Mouse (Mus musculus) mammary gland, adult 2 months (tissue): ENCODE data around the gene Dclre1b. TPM values are rescaled to one million over a fixed set of nuclear protein-coding genes. Genes with fewer than 3 reads are reported as not detected.

ENCODE experiments used
- polyA plus RNA-seq: library from polyadenylated mRNA; depleted of rRNA; stranded (reverse); fragments of >200 nt; gene quantifications from 2 replicates; pipeline ENCODE4 v1.2.3, GENCODE M21; 2012; ENCODE audit warnings: low replicate concordance; rRNA removed

The Dclre1b gene
- 16.3 and 19.2 TPM in 2 replicates for polyA plus RNA-seq

DNA sequence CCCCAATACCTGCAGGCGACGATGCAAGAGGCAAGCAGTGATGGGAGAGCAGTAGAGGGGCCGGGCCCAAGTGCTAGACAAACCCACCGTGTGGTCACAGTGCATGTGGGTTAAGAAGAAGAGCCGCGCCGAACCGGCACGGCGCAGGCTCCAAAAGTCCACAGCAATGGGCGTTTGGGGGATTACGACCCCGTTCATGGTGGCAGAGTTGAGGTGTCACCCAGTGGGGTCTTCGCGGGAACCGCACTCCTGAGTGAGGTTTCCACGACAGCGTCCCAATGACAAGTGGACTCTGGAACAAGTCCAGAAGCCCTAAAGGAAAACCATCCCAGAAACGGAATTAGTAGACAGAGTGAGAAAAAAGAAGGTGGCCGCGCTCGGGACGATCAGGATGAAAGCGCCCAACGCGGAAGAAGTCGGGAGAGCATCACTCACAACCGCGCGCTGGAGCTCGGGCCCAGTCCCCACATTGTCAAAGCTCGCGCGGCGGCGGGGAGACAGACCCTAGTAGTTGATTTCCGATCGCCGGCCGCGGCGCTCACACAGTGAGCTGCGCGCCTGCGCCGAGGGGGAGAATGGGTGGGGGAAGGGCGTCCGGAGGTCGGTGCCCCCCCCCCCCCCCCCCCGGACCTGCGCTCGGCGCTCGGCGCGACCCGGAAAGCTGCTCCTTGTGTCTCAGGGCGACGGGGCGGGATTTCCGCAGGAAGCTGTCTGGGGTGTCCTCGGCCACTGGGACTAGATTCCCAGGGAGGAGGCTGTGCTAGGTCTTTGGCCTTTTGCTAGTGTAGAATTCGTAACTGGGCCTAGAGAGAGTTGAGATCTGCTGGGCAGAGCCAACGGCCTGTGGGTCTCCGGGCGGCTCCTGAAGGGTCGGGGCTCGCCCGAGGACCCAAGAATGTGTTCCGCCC, at the start of gene Dclre1b, which contains the start of the genes Ap4b1 and Gm43064:
Gene Dclre1b (minus strand): TSS at position 554 of the 908 bp plus-strand sequence.
Gene Ap4b1 (plus strand): TSS at position 630 of the 908 bp plus-strand sequence.
Gene Gm43064 (plus strand): TSS at position 683 of the 908 bp plus-strand sequence.

DNA sequence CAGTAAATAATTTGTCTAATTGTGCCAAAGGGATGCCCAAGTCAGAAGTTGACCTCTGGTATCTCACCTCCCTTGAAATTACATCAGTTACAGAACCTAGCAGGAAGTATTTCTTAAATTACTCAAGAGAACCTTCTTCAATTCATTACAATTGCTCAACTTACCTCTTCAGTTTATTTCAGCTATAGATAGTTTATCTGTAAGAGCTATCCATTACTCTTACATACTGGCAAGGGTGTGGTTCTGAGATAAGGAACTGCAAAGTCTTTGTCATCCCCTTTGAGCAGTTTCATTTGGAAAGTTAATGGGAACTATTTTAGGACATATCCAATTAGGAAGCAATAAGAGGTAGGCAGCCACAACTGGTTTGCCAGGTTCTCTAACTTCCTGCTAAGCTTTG, 23.2 kb upstream of the Dclre1b start, which contains the start of gene Bcl2l15:
Gene Bcl2l15 (plus strand): TSS at position 176 of the 400 bp plus-strand sequence.

DNA sequence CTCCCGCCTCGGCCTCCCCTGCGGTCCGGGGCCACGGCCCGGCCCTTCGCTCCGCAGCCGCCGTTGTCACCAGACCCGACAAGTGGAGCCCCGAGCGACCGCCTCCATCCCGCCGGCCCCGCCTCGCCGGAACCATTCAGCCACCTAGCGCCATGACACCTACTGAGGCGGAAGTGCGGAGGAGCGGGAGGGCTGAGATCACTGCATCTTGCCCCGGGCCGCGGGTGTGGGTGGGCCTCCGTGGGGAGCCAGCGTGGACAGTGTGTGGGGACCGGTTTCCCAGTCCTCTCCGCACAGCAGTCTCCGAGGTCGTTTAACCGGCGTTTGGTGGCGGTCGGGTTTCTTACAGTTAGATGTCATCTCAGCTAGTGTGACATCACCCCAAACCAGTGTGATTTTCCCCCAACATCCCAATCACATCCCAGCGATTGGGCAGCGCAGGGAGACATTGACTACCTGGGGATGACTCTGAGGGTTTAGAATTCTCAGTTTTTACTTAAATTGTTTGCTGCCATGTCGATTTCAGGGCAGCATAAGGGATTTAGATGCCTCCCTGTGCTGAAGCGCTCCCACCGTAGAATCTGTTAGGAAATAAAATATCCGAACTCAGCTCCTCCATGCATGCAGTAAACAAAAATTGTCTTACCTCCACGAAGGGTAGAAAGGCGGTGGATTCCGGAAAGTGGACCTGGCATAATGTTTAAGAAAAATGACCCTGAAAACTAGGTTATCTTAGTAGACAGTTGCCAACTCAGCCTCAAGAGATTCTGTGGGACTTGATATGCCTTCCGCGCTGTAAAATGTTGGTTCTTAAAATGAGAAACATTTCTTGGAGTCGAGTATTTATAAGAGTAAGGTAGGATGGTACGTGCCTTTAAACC, 17.8 kb downstream of the Dclre1b start, which contains the start of gene Hipk1:
Gene Hipk1 (minus strand): TSS at position 334 of the 881 bp plus-strand sequence.

Other genes with a start within 250 kb of the Dclre1b start
- 0.18 TPM in 1 of 2 replicates, not detected in the other for gene Syt6, start 234.2 kb downstream of the Dclre1b start, polyA plus RNA-seq
- 0.07 TPM in 1 of 2 replicates, not detected in the other for gene Atg4a-ps, start 163.4 kb downstream of the Dclre1b start, polyA plus RNA-seq
- gene Olfml3, start 71.4 kb downstream of the Dclre1b start, polyA plus RNA-seq = 10.8 and 17.0 TPM in 2 replicates
- not detected in 2 replicates for gene Gm10964, start 70.1 kb downstream of the Dclre1b start, polyA plus RNA-seq
- gene Hipk1, start 17.9 kb downstream of the Dclre1b start, polyA plus RNA-seq = 81.0 and 97.1 TPM in 2 replicates
- 10.9 and 23.3 TPM in 2 replicates for gene Ap4b1, start 76 bp upstream of the Dclre1b start, polyA plus RNA-seq
- 0.13 TPM in 1 of 2 replicates, not detected in the other for gene Gm43064, start 129 bp upstream of the Dclre1b start, polyA plus RNA-seq
- not detected in 2 replicates for gene Bcl2l15, start 23.2 kb upstream of the Dclre1b start, polyA plus RNA-seq
- 12.0 and 16.0 TPM in 2 replicates for gene Ptpn22, start 50.4 kb upstream of the Dclre1b start, polyA plus RNA-seq
- gene Rsbn1, start 104.7 kb upstream of the Dclre1b start, polyA plus RNA-seq = 3.2 and 6.5 TPM in 2 replicates
- 4.4 and 8.3 TPM in 2 replicates for gene Phtf1, start 158.7 kb upstream of the Dclre1b start, polyA plus RNA-seq